Comparison of ENCODE assay signal across 8 mouse cellular contexts in genomic region chr16:42874456-42874855, GRCm38 (mm10). TPM values are rescaled to one million over a fixed set of nuclear protein-coding genes. Genes with fewer than 3 reads are reported as not detected.
DNase-seq lines count a peak whose midpoint lies in the region; ATAC-seq and TF ChIP-seq lines count a peak whose summit lies in the region.

No protein-coding gene starts in this region.

- ATAC-seq in lung, embryonic 14.5 days (ENCODE audit: insufficient read depth) = no peak
- ATAC-seq in megakaryocyte progenitor cell, adult 5-6 weeks (replicated peaks; ENCODE audit: poor library complexity) = no peak

- no peak for TF ChIP-seq POLR2A in thymus, adult 2 months (IDR thresholded peaks at IDR 0.05; ENCODE audit: control insufficient read depth, extremely low read depth, insufficient read depth, low read length, poor library complexity)

- peak overlapping the region; percentile 82; the same call in 1 of the 2 replicates for H3K27ac ChIP-seq in thymus, adult 2 months (ENCODE audit: control insufficient read depth, insufficient read depth, low read length)
- H3K27ac ChIP-seq in lung, embryonic 14.5 days (ENCODE audit: low read depth) = peak overlapping the region; percentile 97

- H3K4me3 ChIP-seq in thymus, adult 2 months (ENCODE audit: control insufficient read depth, insufficient read depth, low read length) = peak overlapping the region; percentile 85
- H3K4me3 ChIP-seq in lung, embryonic 14.5 days (ENCODE audit: low read depth, low read length) = peak overlapping the region; percentile 63

- no peaks in the 10 kb centered on the region for H3K27me3 ChIP-seq in thymus, adult 2 months (ENCODE audit: control insufficient read depth, insufficient read depth, low read length)
- no peaks in the 10 kb centered on the region for H3K27me3 ChIP-seq in lung, embryonic 14.5 days (ENCODE audit: insufficient read depth, low read length)

- H3K9ac ChIP-seq in lung, embryonic 14.5 days = peak overlapping the region; percentile 47

- H3K4me2 ChIP-seq in lung, embryonic 14.5 days = peak overlapping the region; percentile 59

- no peak for TF ChIP-seq CTCF in thymus, adult 2 months (IDR thresholded peaks at IDR 0.05; ENCODE audit: borderline replicate concordance, control insufficient read depth, extremely low read depth, insufficient read depth, low read length, poor library complexity)
- no peak for TF ChIP-seq CTCF in lung, embryonic 14.5 days (IDR thresholded peaks at IDR 0.05; ENCODE audit: low read depth)

- no peaks in the 10 kb centered on the region for H3K36me3 ChIP-seq in thymus, adult 2 months (ENCODE audit: control insufficient read depth, insufficient read depth, low read length)
- no peaks in the 10 kb centered on the region for H3K36me3 ChIP-seq in lung, embryonic 14.5 days (ENCODE audit: insufficient read depth)

- 7% methylated on average over 5 of the region's 5 CpGs for WGBS in thymus, adult 2 months
- WGBS in lung, embryonic 14.5 days = 2% methylated on average over 5 of the region's 5 CpGs

- H3K4me1 ChIP-seq in thymus, adult 2 months (replicated peaks; ENCODE audit: control insufficient read depth, insufficient read depth, low read length) = peaks cover 2% of the 10 kb centered on the region; the same call in 1 of the 2 replicates
- no peaks in the 10 kb centered on the region for H3K4me1 ChIP-seq in lung, embryonic 14.5 days (ENCODE audit: insufficient read depth)

- H3K9me3 ChIP-seq in lung, embryonic 14.5 days (ENCODE audit: low read depth, low read length) = no peaks in the 10 kb centered on the region

- peak; percentile 13 for DNase-seq in thymus, adult 2 months
- no peak for DNase-seq in thymus, postnatal 0 days (ENCODE audit: low spot score)
- peak; percentile 60 for DNase-seq in embryo, embryonic 10 days (ENCODE audit: low spot score)
- DNase-seq in heart, adult 9 months (ENCODE audit: low spot score in 2 of 2) = peak; percentile 70
- peak; percentile 67 for DNase-seq in kidney, adult 9 months
- peak; percentile 70 for DNase-seq in lung, embryonic 14.5 days
- DNase-seq in ovary, postnatal 14 days (ENCODE audit: low spot score) = peak; percentile 27

RNA-seq across cellular contexts. Expression of gene Zbtb20, which starts 1.2 kb away (rescaled TPM):
- polyA plus RNA-seq in thymus, adult 2 months (2012; rRNA removed) = 13.5 and 19.1 TPM in 2 replicates
- polyA plus RNA-seq in thymus, postnatal 0 days (2015; fragmentation: Nextera tagmentation; extraction: Ambion mirVana) = 9.5 and 15.5 TPM in 2 replicates
- polyA plus RNA-seq in lung, embryonic 14.5 days (2014; fragmentation: Nextera tagmentation; extraction: Ambion mirVana) = 17.6 and 20.2 TPM in 2 replicates
- 10.9 and 13.1 TPM in 2 replicates for total RNA-seq in megakaryocyte progenitor cell, adult 5-6 weeks (2015)
- 5.2 and 15.9 TPM in 2 replicates for total RNA-seq in megakaryocyte progenitor cell, adult 5-6 weeks (2017)
